Mouse (Mus musculus): ENCODE results near the gene Ccm2.

DNA sequence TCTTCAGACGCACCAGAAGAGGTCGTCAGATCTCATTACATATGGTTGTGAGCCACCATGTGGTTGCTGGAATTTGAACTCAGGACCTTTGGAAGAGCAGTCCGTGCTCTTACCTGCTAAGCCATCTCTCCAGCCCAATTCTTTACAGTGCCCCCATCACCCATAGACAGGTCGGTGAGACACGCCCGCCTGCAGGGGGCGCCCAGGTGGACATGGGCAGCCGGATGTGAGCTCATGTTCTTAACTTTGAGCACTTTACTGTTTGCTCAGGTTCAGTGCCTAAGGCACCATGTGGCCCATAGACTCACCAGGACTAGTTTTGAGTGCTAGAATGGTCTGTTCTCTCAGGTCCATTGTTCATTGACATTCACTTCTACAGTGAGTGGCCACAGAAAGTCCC lies 89.5 kb downstream of the Ccm2 start:
- TF ChIP-seq CTCF (conservative IDR thresholded peaks at IDR 0.05; ENCODE audit: insufficient read depth, insufficient read length, low read depth, low read length) (no peak), POLR2A (IDR thresholded peaks at IDR 0.05; ENCODE audit: low read depth, low read length) (no peak)

Data from kidney, adult 2 months (tissue).